Mouse (Mus musculus) Muller cell, postnatal 12 days (primary cell): ENCODE measurements around the gene Acaa1b.

Source experiments
- DNase-seq: peaks from one replicate; pipeline ENCODE4 v3.0.0-alpha.2; 2015; ENCODE audit errors: inconsistent ontology term

The Acaa1b gene

GRCm38 (mm10) chr9:119144696-119145095 is 12.2 kb downstream of the Acaa1b start:
- DNase-seq, result no peak

GRCm38 (mm10) chr9:119143372-119143771 is 13.5 kb downstream of the Acaa1b start:
- no peak for DNase-seq

- no peak for DNase-seq
Observed at GRCm38 (mm10) chr9:119142066-119142465, 14.8 kb downstream of the Acaa1b start.

- no peak for DNase-seq
Observed at GRCm38 (mm10) chr9:119138836-119139235, 18.1 kb downstream of the Acaa1b start.

GRCm38 (mm10) chr9:119130692-119131091 is 26.2 kb downstream of the Acaa1b start:
- DNase-seq, result no peak

- DNase-seq, result no peak
Observed at GRCm38 (mm10) chr9:119128436-119129181, 28.3 kb downstream of the Acaa1b start.

GRCm38 (mm10) chr9:119122596-119123369 is 34.1 kb downstream of the Acaa1b start:
- DNase-seq, result no peak

GRCm38 (mm10) chr9:119120168-119120560 is 36.7 kb downstream of the Acaa1b start:
- DNase-seq, result no peak

- DNase-seq, result no peak
Observed at GRCm38 (mm10) chr9:119119409-119120167, 37.3 kb downstream of the Acaa1b start.

- no peak for DNase-seq
Observed at GRCm38 (mm10) chr9:119114911-119115310, 42.0 kb downstream of the Acaa1b start.

GRCm38 (mm10) chr9:119110640-119111039 is 46.3 kb downstream of the Acaa1b start:
- DNase-seq, result no peak

- DNase-seq, result no peak
Observed at GRCm38 (mm10) chr9:119109685-119110353, 47.1 kb downstream of the Acaa1b start.

- peak; percentile 66 for DNase-seq
Observed at GRCm38 (mm10) chr9:119107566-119107965, 49.3 kb downstream of the Acaa1b start.

- DNase-seq, result no peak
Observed at GRCm38 (mm10) chr9:119102783-119103113, 54.1 kb downstream of the Acaa1b start.

- peak; percentile 90 for DNase-seq
Observed at GRCm38 (mm10) chr9:119101992-119102782, 54.7 kb downstream of the Acaa1b start, which contains the start of gene Dlec1. Gene Dlec1 (plus strand): TSS chr9:119102478.

GRCm38 (mm10) chr9:119100177-119100898 is 56.6 kb downstream of the Acaa1b start:
- DNase-seq, result no peak
